Mouse (Mus musculus) embryo, embryonic 9.5 days (tissue): ENCODE results near the gene Olfr548-ps1.
"Not testable (repeated sequence)": the region's sequence is repeated elsewhere in the genome, so short reads cannot be mapped to it uniquely, and the experiment has no call there.

ENCODE experiments used
- DNase-seq: peaks from one replicate; pipeline ENCODE4 v3.0.0-alpha.2; 2017; ENCODE audit errors: extremely low spot score

Gene Olfr548-ps1

DNA sequence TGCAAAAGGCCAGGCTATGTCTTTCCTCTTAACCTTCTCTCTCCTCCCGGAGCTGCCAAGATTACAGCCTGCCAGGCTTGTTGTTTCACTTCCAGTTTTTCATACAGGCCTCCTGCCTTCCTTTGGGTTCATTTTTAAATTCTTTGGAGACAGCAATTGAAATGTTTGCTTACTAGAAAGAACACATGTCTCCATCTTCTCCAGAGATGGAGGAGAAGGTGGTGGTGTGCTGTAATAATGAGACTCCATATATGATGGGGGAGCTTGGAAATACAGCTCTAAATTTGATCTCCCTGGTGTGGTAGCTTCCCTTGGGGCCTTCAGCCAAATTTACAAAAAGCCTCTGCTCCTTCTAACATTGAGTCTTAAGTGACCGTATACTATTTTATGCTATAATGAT is at the start of gene Olfr548-ps1:
Olfr548-ps1 (plus strand) TSS at position 301 of the 400 bp plus-strand sequence.
- DNase-seq: no peak

DNA sequence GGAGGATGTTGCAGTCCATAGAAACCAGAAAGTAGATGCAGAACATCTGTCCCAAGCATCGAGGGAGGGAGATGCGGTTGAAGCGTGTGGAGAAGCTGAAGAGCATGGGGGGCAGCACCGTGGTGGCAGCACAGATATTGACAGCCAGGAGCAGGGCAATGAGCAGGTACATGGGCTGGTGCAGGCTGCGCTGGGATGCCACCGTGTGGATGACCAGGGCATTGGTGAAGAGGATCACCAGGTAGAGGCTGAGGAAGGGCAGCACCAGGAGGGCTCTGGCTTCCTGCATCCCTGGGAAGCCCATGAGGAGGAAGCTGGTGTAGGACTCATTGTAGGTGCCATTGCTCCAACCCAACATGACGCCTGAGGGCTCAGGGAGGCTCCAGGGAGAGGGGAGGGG is 46.3 kb upstream of the Olfr548-ps1 start:
- DNase-seq: not testable (repeated sequence)

DNA sequence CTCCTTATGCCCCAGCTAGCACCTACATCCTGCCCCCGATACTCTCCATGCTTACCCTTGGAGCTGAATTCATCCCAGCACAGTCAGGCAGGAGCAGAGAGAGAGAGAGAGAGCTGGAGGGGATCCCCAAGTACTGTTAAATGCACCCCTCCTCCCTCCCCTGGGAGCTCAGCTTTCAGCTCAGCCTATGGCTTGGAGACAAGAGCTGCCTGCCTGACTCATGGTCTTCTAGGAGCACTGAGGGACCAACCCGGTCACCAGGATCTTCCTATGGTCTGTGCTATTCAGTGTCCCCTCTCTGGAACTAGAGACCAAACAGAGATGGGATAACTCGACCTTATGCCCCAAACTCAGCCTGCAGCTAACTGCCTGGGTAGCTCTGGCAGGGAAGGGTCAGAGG is 41.2 kb upstream of the Olfr548-ps1 start, which contains the start of gene Olfr545:
Olfr545 (minus strand) TSS at position 101 of the 400 bp plus-strand sequence.
- DNase-seq: no peak

- no peak for DNase-seq
These were observed 38.7 kb upstream of the Olfr548-ps1 start for GRCm38 (mm10) chr7:102501986-102502385.

- DNase-seq: peak; percentile 72
These were observed 33.8 kb upstream of the Olfr548-ps1 start for GRCm38 (mm10) chr7:102506848-102507247.

GRCm38 (mm10) chr7:102508066-102508465 is 32.6 kb upstream of the Olfr548-ps1 start:
- DNase-seq: no peak

GRCm38 (mm10) chr7:102508666-102509065 is 32.0 kb upstream of the Olfr548-ps1 start:
- no peak for DNase-seq

DNA sequence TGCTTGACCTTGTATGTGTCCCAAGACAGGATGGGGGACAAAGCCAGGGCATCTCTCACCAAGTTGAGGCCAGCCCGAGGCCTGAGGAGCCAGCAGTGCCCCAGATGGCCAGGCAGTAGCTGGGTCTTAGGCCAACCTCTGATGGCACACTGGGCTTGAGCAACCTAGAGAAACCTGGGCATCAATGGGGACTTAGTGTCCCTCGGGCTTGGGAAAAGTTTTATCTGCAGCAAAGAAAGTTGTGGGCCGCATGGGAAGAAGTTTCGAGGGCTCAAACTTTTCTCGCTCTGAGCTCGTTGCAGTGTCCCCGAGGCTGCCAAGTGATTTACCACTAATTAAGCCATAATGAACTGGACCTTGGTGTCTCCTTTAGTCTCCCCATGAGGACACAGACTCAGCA is 31.0 kb upstream of the Olfr548-ps1 start:
- DNase-seq: no peak

- no peak for DNase-seq
These were observed 28.8 kb upstream of the Olfr548-ps1 start for GRCm38 (mm10) chr7:102511927-102512326.

- DNase-seq: peak; percentile 88
These were observed 27.8 kb upstream of the Olfr548-ps1 start for GRCm38 (mm10) chr7:102512814-102513435.

DNA sequence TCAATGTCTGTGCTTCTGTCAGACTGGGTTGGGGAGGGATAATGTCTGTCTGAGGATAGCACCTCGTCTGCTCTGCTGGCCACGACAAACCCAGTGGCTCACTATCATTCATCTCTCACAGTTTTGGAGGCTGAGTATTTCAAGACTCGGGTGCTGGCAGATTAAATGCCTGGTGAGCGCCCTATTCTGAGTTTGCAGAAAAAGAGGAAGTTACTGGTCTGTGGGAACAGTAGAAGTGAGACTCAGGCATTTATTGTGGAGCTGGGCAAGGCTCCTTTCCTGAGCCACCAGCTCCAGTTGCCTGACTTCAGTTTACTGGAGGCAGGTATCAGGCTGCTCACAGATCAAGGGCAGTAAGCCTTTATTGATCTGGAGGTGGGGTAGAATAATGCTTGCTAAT is 26.6 kb upstream of the Olfr548-ps1 start:
- no peak for DNase-seq

DNA sequence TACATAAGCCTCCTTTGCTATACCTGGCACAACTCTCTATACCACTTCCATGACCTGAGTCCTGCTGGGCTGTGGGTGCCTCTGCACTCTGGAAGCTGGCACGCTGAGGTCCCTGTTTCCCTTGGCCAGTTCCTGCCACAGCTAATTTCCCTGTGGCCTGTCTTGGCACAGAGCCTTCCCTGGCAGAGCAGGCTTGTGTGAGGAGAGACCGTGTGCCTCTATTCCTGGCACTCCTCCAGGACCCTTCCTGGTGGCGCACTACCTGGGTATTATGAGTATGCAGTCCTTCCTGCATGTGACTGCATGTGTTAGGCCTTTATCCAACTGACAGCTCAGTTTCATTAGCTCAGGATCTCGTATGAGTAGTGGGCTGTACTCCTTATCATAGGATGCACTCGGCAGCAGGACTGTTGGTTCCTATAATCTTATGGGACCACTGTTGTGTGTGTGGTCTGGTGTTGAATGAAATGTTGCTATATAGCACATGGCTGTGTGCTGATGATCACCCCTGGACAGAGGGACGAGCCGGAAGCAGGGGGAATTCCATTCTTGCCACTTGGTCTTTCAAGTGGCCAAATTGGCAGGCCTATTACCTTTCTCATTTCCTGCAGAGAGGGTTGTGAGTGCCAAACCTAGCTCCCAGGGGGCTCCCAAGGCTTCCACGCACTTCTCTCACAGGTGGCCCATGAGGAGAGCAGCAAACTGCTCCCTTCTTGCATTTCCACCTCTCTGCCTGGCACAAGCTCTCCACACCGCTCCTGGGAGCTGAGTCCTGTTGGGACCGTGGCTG is 24.2 kb upstream of the Olfr548-ps1 start:
- no peak for DNase-seq

DNA sequence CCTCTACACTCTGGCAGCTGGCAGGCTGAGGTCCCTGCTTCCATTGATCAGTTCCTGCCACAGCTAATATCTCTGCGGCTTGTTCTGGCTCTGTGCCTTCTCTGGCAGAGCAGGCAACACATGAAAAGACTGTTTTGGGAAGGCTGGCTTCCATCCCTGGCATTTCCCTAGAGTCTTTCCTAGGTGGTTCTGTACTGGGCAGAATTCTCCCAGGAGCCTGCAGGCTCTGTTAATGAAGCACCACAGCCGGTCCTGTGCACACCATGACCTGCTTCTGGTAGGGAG is 23.7 kb upstream of the Olfr548-ps1 start:
- no peak for DNase-seq

- no peak for DNase-seq
These were observed 11.6 kb upstream of the Olfr548-ps1 start for GRCm38 (mm10) chr7:102529052-102529451.

DNA sequence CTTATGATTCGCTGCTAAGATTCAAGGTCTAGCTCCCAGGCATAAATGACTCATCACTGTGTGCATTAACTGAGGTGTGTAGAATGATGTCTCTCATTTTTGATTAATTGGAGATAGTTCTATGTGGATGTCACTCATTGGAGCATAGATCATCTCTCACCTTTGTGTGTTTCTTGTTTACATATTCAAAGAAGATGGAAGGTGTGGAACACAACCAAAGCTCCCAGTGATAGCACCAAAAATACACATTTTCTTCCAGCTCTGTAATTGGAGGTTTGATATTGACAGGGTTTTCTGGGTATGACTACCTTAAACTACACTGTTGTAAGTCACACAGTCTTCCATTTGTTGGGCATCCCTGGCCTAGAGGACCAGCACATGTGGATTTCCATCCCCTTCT is 6.2 kb upstream of the Olfr548-ps1 start, which contains the start of gene Olfr547:
Olfr547 (plus strand) TSS at position 301 of the 400 bp plus-strand sequence.
- DNase-seq: no peak

DNA sequence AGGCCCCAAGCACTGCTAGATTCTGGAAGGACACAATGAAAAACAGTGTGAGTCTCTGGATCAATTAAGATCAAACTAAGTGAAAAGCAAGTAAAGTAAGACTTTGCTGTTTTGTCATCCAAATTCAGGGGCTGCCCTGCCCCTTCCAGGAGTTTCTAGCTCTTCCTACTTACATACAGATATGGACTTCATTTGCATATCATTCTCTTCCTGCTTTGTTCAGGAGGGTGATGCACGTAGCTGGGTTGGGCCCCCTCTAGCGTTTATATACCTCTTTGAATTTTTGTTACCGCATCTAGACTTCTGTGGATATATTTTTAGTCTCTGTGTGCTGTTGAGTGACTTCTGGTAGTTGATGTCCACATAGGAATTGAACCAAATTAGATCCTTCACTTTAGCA is 555 bp downstream of the Olfr548-ps1 start:
- DNase-seq: no peak

- no peak for DNase-seq
These were observed 8.9 kb downstream of the Olfr548-ps1 start, which contains the start of gene Olfr549 for GRCm38 (mm10) chr7:102549570-102549969. TSS of gene Olfr549 (plus strand) at chr7:102549870.

DNA sequence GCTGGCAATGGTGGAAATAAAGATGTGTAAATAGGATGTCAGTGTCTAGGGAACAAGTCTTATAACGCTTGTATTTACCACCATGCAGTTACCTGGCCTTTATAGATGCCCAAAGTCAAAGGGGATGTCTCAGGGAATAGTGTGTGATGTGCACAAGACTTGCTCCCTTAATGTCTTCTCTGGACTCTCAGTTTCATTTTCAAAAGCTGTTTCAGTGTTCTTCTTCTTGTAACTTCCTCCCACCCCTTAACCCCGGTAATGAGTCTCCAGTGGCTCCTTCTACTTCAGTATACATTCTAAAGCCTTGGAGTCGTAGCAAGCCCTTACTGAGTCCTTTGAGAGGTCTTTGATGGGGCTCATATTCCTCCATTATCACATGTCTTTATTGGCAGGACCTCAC is 12.6 kb downstream of the Olfr548-ps1 start:
- no peak for DNase-seq

DNA sequence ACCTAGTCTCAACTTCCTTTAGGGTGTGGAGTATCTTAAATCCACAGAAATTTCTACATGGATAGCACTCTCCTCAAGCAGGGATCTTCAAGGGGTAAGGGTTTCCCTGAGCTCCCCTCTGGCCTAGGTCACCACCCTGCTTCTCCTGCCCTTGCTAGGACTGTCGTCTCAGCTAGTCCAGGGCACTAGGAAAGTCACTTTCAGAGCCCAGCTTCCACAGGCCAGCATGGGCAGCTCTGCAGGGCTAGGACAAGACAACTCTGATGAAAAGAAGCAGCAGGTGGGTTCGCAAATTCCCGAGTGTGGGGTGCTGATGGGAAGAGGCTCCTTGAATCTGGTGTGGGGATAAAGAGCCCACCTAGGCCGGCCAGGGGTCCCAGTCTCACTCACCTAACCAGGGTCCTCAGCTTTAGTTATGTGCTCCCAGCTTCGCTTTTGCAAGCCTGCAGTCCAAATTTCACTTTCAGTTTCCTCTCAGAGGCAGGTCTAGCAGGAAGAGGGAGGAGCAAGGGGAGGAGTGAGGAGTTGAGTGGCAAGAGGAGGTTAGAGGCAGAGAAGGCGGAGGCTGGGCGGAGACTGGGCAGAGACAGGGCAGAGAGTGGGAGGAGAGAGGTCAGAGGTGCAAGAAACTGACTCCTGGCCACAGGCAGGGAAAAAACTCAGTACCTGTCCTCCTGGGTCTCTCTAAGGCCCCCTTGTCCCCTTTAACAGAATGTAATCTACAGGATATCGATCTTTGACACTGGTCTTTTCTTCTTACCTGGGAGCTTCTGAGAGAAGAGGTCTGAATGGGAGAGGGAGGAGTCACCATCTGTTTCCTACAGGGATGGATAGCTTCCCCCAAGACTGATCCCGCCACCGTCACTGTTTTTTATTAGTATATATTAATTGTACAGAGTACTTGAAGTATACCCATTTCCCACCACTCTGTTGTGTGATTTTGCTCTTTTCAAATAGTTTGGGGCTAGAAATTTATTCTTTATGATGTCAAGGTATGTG is 24.6 kb downstream of the Olfr548-ps1 start, which contains the start of gene Trim21:
Trim21 (minus strand) TSS at position 488 of the 999 bp plus-strand sequence.
- DNase-seq: peak; percentile 80

DNA sequence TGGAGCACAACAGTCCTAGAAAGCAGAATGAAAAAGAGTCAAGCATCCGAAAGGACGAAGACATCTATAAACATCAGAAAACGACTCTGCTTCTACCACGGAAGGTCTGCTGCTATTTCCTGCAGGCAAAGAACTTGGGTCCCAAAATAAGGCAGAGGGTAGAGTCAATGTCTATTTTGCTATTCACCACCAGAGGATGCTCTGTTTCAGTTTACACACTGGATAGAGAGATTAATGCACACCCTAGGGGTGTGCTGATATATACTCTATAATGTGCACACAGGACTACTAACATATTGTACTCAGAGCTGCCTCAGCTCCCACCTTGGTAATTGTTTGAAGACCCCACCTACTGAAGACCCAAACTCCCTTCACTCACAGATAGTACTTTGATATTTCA is 25.5 kb downstream of the Olfr548-ps1 start:
- no peak for DNase-seq

- no peak for DNase-seq
These were observed 30.4 kb downstream of the Olfr548-ps1 start, which contains the start of gene Olfr550 for GRCm38 (mm10) chr7:102571142-102571541. TSS of gene Olfr550 (plus strand) at chr7:102571442.
